Mouse (Mus musculus): Measurements from ENCODE around the gene 1700017N19Rik.

The 1700017N19Rik gene

DNA sequence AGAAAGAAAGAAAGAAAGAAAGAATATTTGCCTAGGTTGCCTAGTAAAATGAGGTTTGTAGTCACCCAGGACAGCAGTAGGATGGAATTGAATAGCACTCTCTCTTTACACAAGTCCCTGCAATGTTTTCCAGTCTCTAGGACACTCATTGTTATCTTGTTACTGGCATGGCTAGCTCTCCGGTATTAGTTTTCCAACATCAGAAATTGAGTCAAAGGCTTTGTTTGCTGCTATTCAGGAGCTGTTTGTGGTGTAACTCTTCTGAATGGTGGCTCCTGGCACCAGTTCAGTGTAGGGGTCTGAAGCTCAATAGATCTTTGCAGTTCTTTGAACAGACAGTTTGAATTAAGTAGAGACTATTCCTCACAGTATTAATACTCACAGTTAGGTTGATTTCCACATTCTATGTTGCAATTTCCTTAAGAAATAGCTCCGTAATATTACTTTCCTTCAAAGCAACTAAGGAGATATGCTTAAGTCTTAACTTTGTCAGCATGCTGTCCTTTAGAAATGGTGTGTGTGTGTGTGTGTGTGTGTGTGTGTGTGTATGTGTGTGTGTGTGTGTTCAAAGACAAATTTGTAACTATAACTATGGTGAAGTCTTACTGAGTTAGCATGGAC lies 71.8 kb downstream of the 1700017N19Rik start:
- DNase-seq (ENCODE audit: low spot score) = no peak
